Mouse (Mus musculus) urinary bladder, postnatal 14 days (tissue): ENCODE measurements around the gene Fyb2.
"Not testable (repeated sequence)": the region's sequence is repeated elsewhere in the genome, so short reads cannot be mapped to it uniquely, and the experiment has no call there.

Experiments
- DNase-seq: peaks from one replicate; pipeline ENCODE4 v3.0.0; 2021; ENCODE audit warnings: low spot score

Gene Fyb2

DNA sequence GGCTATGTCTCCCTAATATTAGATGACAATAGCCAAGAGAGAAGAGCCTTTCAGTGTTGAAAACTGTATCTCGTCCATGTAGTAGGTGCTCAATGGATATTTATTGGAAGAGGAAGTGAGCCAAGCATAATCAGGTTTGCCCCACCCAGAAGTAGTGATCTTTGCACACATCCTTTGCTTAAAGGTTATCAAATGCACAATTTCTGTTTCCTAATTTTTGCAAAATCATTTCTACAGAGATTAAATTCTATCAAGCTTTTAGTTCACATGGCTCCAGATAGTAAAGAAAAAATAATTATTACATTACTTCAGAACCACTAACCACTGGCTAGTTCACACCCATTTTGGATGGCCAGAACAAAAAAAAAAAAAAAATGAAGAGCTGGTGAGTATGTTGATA, 28.6 kb downstream of the Fyb2 start:
- DNase-seq: no peak

DNA sequence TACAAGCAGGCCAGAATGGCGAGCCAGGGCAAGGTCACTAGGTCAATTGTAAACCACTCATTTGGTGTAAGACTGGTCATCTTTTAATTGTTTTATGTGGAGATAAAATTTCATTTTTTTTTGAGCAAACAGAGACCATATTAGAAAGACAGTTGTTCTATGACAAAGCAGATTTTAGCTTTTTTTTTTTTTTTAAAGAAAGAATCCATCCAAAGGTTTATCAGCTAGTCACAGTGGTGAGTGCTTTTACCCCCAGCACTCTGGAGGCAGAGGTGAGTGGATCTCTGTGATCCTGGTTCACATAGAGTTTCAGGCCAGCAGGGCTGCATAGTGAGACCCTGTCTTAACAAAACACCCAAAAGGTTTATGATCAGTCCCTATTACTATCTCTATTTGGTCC, 31.2 kb downstream of the Fyb2 start:
- no peak for DNase-seq

DNA sequence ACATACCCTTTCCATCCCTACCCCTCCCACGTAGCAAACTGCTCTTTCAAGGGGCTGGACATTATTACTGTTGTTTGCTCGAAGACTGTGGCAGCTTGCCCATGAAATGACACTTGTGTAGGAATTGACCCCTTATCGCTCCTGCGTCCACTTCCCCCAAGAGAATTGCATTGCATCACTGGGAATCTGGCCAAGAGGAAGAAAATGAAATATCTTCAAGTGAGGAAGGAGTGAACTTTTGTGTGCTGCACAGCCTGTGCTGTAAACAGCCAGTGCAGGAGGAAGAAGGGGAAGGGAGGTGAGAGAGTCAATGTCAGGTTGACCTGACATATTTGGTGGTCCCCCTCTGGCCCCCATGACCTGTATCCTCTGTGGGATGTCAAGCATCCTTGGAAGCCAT, 35.6 kb downstream of the Fyb2 start:
- DNase-seq: peak; percentile 35

DNA sequence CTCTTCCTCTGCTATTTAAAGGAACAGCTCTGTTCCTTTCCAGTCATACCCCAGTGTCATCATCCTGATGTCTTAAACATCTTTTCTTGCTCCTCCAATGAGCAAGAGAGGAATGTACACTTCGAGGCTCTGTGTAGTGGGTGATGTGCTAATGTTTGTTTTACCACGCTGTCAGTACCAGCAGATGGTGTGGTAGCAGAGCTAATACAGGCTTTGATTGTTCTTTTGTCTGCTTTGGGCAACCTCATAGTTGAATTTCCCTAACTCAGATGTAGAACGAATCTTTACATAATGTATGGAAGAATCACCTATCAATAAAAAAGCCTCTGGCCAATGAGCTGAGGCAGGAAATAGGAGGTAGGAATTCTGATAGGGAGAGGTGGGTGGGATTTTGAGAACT, 36.0 kb downstream of the Fyb2 start:
- no peak for DNase-seq

DNA sequence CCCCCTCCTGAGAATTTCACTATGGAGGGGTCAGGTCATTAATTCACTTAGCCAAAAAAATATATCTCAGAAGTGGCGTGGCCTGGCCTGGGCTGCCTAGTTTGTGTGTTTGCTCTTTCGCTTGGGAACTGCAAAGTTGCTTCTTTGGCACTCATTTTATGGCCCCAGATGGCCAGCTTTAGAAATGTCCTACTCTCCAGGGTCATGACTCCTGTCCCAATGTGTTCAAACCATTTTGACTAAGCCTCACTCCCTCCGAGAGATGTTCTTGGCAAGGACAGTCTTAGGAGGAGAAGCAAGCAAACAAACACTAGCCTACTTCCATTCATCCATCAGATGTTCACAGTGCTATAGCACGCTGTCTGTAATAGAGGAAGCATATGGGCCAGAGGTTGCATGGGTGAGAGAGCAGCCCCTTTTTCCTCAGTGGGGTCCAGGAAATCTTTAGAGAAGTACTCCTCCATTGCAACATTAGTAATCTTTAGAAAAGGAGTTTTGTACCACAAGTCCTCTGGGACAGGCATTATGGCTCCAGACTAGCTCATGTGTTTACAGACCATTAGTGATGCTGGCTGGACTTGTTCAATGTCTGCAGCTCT, 38.1 kb downstream of the Fyb2 start:
- no peak for DNase-seq

DNA sequence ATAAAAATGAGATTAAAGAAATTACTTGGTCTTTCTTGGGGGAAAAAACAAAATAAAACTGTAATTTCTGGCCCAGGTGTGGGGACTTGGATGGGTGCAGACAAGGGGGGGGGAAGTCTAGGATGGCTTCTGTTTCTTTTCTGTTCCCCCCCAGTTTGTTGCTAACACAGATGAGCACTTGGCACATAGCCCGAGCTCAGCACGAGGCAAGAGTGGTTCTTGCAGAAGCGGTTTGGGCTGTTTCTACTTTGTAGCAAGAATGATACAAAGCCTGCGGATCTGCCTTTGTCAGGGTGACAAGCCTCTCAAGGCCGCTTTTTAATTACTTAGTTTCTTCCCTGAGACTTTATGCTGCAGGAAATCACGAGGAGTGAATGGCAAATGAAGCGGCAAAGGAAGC, 43.4 kb downstream of the Fyb2 start:
- peak; percentile 41 for DNase-seq

DNA sequence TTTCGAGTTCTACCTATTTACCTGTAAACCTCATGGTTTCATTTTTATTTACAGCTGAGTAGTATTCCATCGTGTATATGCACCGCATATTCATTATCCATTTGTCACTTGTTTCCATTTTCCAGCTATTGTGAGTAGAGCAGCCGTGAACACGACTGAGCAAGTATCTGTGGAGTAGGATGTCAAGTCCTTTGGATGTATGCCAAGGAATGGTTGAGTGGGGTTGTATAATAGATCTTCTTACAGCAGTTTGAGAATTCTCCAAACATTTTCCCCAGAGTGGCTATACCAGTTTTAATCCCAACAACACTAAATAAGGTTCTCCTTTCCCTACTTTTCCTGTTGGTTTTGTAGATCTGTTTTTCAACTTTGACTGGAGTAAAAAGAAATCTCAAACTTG, 48.2 kb downstream of the Fyb2 start:
- DNase-seq: no peak

DNA sequence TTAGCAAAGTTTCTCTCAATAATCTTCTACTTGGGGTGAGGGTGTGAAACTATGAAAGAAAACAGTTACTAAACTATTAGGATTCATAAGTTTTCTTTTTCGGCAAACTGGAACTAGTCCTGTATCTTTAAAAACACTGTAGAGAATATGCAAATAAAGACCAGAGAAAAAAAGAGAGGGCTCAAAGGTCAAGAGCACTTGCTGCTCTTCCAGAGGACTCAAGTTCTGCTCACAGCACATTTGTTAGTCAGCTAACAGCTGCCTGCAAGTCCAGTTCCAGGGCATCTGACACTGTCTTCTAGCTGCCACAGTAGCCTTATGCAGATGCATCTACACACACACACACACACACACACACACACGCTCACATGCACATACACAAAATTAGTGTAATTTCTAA, 59.4 kb downstream of the Fyb2 start:
- no peak for DNase-seq

DNA sequence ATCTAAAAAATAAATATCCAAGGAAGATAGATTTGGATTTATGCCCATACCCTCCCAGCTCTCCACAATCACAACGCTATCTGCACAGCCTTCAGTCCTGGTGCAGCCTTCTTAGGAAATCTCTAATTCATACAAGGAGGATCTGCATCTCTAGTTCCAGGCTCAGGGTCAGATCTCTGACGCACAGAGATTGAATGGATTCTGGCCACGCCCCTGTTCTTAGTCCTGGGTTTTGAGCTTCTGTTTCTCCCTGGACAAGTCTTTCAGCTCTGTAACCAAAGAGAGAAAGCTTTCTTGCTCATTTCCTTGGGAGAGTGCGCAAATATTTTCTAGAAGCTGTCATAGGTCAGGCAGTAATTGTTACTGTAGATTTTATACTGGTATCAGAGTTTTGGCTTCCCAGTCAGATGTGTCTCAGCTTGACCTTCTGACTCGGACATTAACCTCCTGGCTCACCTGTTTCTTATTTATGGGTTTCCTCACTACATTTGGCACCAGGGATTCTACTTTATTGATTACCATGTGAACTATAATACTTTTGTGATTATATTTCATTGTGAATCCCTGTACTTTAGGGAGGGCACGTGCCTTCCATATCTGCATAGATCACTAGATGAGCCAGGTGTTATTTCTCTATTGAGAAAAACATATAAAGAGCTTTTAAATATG, 62.0 kb downstream of the Fyb2 start:
- DNase-seq: no peak

DNA sequence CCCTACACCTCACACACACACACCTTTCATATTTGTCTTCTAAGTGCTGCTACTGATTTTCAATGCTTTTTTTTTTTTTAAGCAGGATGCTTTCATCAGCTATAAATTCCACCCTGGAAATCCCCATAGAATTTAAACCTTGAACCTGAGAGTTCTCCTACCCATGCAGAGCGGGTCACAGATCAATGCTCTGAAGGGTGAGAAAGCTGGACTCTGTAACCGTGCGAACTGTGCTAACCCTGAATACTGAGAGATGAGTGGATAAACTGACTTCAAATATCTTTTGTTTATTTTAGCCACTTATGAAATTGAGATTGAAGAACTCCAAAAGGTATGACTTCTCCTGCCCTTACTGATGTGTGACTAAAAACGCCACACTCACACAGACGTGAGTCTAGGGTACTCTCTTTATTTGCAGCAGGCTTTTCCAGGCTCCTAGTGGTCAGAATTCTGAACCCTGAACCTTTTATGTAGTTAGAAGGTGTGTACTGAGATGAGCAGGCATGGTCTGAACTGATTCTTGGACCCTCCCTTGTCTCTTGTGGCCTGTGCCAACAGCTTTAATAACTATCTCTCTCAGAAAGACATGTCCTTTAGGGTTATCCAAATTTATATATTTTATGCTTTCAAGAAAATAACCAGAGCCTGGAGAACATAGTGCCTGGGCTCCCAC, 72.8 kb downstream of the Fyb2 start:
- no peak for DNase-seq

DNA sequence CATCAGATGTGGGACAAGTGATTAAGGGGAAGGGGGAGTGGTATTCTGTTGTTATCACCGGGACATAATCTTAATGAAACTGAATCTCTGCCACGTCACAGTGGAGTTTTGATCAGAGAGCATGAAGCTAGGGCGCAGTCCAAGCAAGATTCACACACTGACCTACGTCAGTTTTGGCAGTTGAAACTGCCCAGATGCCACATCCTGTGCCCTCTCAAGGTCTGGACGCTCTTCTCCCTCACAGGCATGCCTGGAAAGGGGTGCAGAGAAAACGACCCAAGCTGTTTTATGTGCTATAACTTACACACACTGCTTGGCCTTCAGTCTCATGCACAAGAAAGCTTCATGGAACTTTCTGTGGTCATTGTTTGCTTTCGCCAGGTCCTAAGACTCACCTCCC, 74.4 kb downstream of the Fyb2 start:
- DNase-seq: no peak

DNA sequence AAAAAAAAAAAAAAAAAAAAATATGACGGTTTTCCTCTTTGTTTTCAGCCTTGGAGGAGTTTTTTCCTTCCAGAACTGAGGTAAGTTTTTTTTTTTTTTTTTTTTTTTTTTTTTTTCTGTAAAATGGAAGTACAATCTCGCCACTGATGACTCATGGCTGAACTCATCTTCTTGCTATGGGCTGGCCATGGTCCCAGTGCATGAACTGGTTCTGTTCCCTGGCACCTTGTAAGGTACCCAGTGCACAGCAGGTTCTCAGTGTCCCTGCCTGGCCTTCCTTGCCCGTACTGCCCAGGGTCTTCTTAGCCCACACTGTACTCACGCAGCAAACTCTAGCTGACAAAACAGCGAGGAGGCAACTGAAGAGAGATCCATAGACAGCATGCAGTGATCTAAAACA, 74.8 kb downstream of the Fyb2 start:
- peak; percentile 70 for DNase-seq

DNA sequence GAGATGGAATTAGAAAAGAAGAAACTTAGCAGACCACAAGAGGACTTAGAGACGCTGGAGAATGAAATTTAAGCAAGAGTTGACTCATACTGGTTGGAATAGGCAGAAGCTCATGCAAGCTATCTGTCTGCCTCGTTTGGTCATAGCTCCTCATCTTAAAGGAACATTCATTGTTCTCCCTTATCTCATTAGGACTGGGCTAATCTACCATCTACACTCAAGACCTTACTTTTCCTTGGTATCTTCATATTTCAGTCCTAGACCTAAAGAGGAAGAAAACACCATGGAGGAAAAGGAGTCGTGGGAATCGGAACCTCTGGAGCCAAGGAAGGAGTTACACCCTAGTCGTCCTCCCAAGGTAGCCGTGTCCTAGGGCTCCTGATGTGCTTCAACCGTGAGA, 75.5 kb downstream of the Fyb2 start:
- no peak for DNase-seq

DNA sequence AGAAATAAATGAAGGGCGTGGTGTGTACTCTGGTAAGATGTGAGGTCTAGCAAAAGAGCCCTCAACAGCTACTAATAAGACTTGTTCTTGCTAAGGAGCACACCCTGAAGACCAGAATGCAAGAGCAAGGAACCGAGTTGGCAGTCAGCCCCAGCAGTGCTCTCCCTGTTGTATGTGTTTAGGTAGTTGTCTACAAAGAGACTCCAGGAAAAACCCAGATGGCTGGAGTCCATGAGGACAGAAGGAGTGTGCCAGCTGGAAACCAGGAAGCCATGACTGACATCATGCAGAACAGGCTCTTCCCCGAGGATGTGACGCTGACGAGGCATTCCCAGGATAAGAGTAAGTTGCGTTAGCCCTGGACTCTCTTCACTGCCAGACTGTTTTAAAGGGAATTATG, 76.8 kb downstream of the Fyb2 start:
- DNase-seq: peak; percentile 33

DNA sequence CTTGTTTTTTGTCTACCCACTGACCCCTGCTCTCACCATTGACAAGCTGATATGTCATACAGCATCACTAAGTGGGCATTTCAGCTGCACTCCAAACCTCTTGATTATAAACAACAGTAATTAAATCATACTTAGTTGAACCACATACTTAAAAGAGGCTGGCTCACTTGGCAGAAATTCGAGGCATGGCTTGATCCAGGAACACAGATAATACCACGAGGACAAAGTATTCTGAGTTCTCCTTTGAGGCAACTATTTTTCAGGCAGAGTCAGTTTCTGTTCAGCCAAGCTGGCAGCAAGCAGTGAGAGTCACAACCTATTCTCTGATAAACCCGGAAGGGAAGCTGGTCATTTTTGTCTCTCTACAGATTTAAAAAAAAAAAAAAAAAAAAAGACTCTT, 77.4 kb downstream of the Fyb2 start:
- no peak for DNase-seq

DNA sequence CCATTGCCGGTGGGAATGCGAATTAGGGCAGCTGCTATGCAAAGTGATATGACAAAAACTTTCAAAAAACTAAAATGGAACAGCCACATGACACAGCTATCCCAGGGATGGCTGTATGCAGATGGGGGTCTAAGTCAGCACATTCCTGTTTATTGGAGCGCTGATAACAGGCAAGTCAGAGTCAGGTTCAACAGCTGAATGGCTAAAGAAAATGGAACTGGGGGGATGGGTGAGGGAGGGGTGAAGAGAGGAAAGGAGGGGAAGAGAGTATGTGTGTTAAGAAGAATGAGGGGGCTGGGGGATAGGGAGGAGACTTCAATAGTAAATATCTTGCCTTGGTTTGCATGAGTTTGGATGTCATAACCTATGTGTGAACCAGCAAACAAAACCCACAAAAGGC, 79.0 kb downstream of the Fyb2 start:
- no peak for DNase-seq

DNA sequence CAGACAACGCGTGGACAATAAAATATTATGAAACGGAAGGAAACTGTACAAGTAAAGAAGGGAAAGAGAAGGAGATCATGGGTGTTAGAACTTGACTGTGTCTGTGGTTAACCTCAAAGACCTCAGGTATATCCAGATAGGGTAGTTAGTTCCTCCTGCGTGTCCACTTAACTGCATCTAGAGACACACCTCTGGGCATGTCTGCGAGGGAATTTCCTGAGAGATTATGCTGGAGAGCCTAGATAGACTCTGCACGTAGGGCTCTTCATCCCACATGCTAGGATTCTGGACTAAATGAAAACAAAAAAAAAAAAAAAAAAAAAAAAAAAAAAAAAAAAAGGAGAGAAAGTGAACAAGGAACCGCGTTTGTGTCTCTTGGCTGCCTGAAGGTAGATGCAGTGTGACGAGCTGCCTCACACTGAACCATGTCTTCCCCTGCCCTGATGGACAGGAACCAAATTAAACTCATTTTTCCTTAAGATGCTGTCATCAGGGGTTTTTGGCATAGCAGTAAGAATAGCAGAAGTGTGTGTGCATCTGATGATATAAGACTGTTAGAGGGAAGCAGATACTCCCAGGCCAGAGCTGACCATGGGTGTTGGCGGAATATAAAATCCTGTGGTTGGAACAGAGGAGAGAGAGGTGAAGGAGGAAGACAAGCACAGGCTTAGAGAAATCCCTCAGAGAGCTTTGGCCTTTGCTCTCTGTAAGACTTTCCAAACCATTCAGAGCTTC, 80.1 kb downstream of the Fyb2 start:
- no peak for DNase-seq

DNA sequence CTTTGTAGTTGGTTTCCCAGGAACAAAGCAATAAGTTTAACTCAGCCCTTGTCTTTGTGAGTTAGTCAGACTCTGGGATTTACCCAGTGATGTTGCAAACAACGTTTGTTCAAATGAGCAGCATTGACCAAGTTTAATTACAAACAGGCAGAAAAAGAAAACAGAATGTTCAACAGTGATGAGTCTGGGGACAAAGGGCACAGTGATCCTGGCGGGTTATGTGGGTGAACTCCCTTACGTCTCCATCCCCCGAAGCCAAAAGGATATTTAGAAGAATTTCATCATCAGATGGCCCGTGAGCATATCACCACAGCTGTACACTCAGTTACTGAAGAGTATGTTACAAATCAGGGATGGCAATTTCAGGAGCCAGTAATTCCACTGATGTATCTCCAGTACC, 86.4 kb downstream of the Fyb2 start:
- no peak for DNase-seq

DNA sequence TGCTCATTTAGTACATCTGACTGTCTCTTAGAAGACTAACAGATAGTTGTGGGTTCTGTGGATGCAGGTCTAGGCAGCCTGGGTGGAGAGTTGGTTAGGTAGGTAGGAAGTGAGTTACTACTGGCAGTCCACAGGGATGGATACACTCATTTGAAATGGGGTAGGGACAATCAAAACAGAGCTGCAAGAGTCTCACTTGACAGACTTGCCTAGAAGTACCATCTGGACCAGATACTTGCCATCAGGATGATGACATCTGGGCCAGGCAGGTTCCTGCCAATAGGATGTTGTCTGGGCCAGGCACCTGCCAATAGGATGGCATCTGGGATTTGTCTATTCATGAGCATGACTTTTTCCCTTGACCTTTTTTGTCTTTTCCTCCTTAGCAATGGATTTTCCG, 88.5 kb downstream of the Fyb2 start:
- DNase-seq: no peak

DNA sequence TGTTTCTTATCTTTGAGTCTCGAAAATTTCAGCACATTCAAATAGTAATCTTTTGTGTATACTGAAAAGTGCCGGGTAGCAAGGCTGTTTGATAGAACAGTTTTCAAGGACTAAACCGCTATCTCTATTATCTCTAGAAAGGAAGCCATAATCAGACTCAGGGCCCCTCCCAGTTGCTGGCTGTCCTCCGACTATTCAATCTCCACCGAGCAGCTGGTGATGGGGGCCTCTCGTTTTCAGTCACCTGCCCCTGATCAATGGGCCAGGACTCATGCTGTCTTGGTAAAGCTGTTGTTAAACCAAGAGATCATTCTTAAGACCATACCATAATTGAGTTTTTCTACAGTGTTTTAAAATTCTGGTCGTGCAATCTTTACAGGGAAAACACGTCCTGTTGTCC, 90.9 kb downstream of the Fyb2 start:
- DNase-seq: no peak

DNA sequence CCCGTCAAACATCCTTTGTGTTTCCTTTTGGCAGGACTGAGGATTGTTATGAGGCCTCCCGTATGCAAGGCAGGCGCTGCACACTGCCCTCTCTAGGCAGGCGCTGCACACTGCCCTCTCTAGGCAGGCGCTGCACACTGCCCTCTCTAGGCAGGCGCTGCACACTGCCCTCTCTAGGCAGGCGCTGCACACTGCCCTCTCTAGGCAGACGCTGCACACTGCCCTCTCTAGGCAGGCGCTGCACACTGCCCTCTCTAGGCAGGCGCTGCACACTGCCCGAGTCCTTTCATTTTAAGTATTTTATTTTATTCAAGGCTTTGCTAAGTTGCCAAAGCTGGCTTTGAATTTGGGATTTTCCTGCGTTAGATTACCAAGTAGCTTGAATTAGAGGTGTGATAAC, 91.4 kb downstream of the Fyb2 start:
- DNase-seq: not testable (repeated sequence)

DNA sequence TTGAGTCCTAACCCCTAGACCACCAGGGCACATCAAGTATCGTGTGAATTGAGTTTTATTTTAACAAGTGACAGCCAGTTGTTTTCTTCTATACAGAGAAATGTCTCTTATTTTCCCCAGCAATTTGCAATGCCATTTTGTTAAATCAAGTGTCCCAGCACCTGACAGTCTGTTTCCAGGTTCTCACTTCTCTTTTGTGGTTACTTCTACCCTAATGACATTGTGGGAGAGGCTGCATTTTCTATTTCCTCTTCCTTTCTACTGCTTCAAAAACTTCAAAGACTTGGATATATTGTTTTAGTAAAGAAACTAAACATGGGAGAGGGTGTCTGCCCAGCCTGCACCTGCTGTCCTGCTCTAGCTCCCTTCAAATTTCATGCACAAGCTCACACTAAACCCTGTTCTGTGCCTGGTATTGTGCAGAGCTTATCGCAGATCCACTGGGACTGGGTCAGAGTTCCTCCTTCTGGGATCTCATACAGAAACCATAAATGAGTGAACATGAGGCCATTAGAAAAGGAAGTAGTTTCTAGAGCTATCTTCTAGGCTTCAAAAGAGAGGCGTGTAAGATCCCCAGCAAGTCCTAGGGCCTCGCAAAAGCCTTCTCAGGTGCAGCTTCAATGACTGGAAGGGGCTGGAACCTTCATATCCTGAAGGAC, 94.2 kb downstream of the Fyb2 start:
- DNase-seq: no peak

DNA sequence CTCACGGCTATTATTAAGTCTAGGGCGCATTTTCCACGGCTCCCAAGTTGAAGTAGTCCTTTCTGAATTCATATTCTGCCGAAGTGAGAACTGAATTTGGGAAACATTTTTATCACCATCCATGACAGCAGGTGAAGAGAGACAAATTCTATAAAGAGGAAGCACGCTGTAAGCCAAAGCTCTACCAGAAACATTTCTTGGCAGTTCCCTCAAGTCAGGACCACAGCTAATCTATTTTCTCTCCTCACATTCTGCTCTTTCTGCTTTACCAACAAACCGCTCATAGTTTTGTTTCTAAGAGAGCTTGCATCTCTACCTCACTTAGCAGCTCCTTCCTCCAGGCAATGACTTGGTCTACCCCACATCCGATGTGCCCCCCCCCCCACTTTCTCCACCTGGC, 100.5 kb downstream of the Fyb2 start:
- no peak for DNase-seq
